Mouse (Mus musculus): Measurements from ENCODE around the gene Tnk2. TPM values are rescaled to one million over a fixed set of nuclear protein-coding genes. Genes with fewer than 3 reads are reported as not detected.

Tnk2 gene
- polyA plus RNA-seq, 1 experiment from 2014 or later, result 12.8 TPM

DNA sequence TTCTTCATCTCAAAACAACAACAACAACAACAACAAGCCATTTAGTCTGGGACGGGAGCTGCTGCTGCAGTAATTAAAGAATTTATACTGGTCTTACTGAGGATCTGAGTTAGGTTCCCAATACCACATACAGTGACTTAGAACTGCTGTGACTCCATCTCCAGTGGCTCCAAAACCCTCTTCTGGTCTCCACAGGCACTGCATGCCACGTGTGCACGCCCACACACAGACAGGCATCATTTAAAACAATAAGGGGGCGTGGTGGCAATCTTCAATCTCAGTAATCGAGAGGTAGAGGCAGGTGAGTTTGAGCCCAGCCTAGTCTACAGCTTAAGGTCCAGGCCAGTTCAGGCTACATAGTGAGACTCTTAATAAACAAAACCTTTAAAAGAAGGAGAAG is 43.5 kb downstream of the Tnk2 start:
- no peak overlapping the region for H3K4me2 ChIP-seq (replicated peaks)
- H3K36me3 ChIP-seq, result peaks cover 12% of the 10 kb centered on the region
- H3K9me3 ChIP-seq, result no peaks in the 10 kb centered on the region
- ATAC-seq (ENCODE audit: low FRiP score, low read depth), result no peak
- 72% methylated on average over 5 of the region's 5 CpGs for WGBS
- H3K27me3 ChIP-seq, result no peaks in the 10 kb centered on the region
- H3K27ac ChIP-seq, result no peak overlapping the region
- H3K4me3 ChIP-seq, result no peak overlapping the region
- no peaks in the 10 kb centered on the region for H3K4me1 ChIP-seq
- no peak overlapping the region for H3K9ac ChIP-seq

DNA sequence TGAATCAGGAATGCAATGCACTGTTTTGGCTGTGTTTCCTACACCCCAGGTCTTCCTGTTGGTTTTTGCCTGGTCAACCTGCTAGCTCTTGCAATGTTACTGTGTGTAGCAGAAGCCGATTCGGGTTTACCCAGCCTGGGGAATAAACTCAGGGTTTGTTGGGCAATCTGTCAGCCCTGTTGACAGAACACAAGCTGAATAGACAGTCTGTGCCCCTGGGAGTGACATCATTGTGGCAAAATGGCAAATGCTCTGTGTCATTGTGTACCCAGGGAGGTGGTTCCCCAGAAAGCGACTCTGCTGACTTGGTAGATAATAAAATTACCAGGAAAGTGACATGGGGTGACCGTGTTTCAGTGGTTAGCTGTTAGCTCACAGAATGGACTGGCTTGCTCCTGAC is 45.1 kb downstream of the Tnk2 start:
- 59% methylated on average over 4 of the region's 4 CpGs for WGBS
- Histone ChIP-seq H3K4me1 (no peaks in the 10 kb centered on the region), H3K4me3 (no peak overlapping the region), H3K36me3 (no peaks in the 10 kb centered on the region), H3K9ac (no peak overlapping the region), H3K27me3 (no peaks in the 10 kb centered on the region), H3K27ac (no peak overlapping the region), H3K9me3 (no peaks in the 10 kb centered on the region), H3K4me2 (replicated peaks) (no peak overlapping the region)
- ATAC-seq (ENCODE audit: low FRiP score, low read depth), result no peak

DNA sequence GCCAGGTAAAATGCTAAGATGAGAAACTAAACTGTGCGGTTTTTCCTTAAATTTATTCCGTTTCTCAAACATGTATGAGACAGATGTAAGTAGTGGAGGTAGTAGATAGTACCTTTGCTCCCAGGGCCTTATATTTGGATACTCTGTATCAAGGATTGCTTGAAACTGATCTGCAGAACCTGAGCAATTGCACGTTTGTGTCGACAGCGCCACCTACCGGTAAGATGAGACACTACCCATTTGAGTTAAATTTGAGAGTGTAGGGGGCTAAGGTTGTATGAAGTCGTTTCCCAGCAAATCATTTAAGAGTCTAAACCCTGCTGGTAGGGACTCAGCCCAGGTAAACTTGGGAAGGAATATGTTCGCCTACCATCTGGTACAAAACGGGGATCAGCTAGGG is 45.8 kb downstream of the Tnk2 start:
- H3K27me3 ChIP-seq, result no peaks in the 10 kb centered on the region
- H3K9ac ChIP-seq, result no peak overlapping the region
- no peaks in the 10 kb centered on the region for H3K4me1 ChIP-seq
- ATAC-seq (ENCODE audit: low FRiP score, low read depth), result no peak
- no peak overlapping the region for H3K27ac ChIP-seq
- 7% methylated on average over 9 of the region's 9 CpGs for WGBS
- no peaks in the 10 kb centered on the region for H3K9me3 ChIP-seq
- no peak overlapping the region for H3K4me2 ChIP-seq (replicated peaks)
- H3K4me3 ChIP-seq, result no peak overlapping the region
- no peaks in the 10 kb centered on the region for H3K36me3 ChIP-seq

DNA sequence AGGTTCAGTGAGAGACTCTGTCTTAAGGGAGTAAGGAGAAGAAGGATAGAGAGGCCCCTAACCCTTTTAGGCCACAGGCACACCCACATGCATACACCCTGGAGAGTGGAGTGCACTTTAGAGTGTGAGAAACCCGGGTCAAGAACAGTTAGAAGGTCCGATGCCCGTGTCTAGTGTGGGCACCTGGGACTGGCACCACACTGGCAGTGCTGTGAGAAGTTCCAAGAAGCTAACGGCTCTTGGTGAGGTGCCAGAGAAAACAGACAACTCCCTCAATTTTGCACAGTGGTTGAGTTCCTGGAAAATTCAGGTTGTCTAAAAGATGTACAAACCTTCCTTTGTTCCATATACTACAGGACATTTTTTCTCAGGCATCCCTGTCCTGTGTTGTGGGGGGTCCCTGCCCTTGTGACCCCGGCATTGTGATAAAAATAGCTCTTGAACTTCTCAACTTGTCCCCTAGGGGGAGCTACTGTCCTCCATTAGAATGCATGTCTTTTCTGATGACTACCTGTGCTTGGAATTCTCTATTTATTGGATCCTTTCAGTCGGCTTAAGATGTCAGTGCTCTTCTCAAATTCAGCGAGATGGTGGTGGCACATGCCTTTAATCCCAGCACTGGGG is 53.3 kb downstream of the Tnk2 start:
- Histone ChIP-seq H3K36me3 (no peaks in the 10 kb centered on the region), H3K4me2 (replicated peaks) (no peak overlapping the region), H3K27me3 (no peaks in the 10 kb centered on the region), H3K9me3 (no peaks in the 10 kb centered on the region), H3K27ac (no peak overlapping the region), H3K4me1 (no peaks in the 10 kb centered on the region), H3K9ac (no peak overlapping the region), H3K4me3 (no peak overlapping the region)
- 41% methylated on average over 7 of the region's 7 CpGs for WGBS
- no peak for ATAC-seq (ENCODE audit: low FRiP score, low read depth)

DNA sequence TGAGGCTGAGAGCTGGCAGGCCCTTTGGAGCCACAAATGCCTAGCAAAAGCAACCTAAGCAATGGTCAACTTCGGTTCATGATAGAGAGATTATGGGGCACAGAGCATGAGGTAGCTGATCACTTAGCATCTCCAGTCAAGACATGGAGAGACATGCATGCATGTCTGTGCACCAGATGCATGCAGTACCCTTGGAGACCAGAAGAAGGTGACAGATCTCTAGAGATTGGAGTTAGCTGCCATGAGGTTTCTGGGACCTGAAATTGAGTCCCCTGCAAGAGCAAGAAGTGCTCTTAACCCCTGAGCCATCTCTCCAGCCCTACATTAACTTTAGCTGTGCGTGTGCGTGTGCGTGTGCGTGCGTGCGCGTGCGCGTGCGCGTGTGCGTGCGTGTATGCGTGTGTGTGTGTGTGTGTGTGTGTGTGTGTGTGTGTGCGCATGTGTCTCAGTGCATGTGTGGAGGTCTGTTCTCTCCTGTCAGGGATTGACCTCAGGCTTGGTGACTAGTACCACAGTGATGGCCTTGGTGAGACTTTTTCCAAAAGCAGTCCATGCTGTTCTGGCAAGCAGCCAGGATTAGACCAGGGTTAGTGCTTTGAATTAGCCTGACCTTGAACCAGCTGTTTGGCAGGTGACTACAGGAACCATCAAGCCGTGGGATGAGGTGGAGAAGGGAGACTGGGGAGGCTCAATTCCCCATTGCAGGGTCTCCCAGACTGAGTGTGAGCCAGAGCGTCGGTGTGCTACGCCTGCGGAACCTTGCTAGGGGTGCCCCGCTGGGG is 54.2 kb downstream of the Tnk2 start:
- H3K27me3 ChIP-seq, result no peaks in the 10 kb centered on the region
- H3K9ac ChIP-seq, result no peak overlapping the region
- no peak overlapping the region for H3K4me2 ChIP-seq (replicated peaks)
- no peak overlapping the region for H3K27ac ChIP-seq
- H3K36me3 ChIP-seq, result no peaks in the 10 kb centered on the region
- H3K4me1 ChIP-seq, result no peaks in the 10 kb centered on the region
- no peak overlapping the region for H3K4me3 ChIP-seq
- no peak for ATAC-seq (ENCODE audit: low FRiP score, low read depth)
- WGBS, result 89% methylated on average over 22 of the region's 22 CpGs
- no peaks in the 10 kb centered on the region for H3K9me3 ChIP-seq

DNA sequence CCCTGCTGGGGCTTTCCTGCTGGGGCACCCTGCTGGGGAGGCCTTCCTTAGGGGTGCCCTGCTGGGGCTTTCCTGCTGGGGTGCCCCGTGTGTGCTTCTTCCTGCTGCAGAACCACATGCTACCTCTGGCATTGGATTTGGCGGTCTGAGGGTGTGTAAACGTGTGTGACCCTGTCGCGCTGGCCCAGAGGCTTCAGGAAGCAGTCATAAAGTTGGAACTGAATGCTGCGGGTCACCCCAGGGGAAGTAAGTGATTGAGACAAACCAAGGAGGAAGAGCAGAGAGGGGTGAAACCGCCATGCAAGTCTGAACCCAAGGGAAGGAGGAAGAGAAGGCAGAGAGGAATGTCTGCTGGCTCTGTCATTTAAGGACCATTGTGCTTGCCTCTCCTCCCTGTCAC is 54.9 kb downstream of the Tnk2 start:
- no peak overlapping the region for H3K27ac ChIP-seq
- H3K4me2 ChIP-seq (replicated peaks), result no peak overlapping the region
- no peaks in the 10 kb centered on the region for H3K36me3 ChIP-seq
- no peaks in the 10 kb centered on the region for H3K9me3 ChIP-seq
- H3K9ac ChIP-seq, result no peak overlapping the region
- H3K4me1 ChIP-seq, result no peaks in the 10 kb centered on the region
- WGBS, result 29% methylated on average over 7 of the region's 7 CpGs
- no peaks in the 10 kb centered on the region for H3K27me3 ChIP-seq
- H3K4me3 ChIP-seq, result no peak overlapping the region
- ATAC-seq (ENCODE audit: low FRiP score, low read depth), result no peak

DNA sequence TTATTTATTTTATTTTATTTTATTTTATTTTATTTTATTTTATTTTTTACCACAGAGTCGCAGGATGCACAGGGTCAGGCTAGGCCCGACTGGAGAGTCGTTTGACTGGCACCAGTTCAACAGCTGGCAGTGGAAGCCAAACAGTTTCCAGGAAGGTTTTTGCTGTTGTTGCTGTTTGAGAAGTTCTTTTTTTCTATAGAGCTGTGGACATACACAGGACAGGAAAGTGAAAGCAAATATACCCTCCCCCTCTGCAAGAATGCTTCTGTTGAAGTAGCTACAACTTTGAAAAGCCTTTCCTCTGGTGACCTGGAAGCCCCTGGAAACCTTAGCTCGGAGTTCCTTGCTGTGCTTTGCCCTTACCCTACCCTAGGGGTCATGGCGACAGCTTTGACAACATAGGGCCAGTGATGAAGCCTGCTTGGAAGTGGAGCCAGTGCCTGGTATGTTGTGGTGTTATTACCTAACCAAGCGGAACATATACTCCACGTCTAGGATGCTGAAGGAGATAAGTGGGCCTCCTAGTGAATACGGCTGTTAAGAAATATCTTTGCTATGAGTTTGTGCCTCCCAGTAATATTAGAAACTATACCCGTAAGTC is 59.7 kb downstream of the Tnk2 start:
- 78% methylated on average over 9 of the region's 9 CpGs for WGBS
- Histone ChIP-seq H3K4me1 (peaks cover 10% of the 10 kb centered on the region), H3K4me2 (replicated peaks) (no peak overlapping the region), H3K9me3 (no peaks in the 10 kb centered on the region), H3K4me3 (no peak overlapping the region), H3K27ac (no peak overlapping the region), H3K27me3 (0 out of 2 replicates have a peak, but pooled peaks cover 2% of the 10 kb centered on the region), H3K9ac (no peak overlapping the region), H3K36me3 (no peaks in the 10 kb centered on the region)
- ATAC-seq (ENCODE audit: low FRiP score, low read depth), result no peak

DNA sequence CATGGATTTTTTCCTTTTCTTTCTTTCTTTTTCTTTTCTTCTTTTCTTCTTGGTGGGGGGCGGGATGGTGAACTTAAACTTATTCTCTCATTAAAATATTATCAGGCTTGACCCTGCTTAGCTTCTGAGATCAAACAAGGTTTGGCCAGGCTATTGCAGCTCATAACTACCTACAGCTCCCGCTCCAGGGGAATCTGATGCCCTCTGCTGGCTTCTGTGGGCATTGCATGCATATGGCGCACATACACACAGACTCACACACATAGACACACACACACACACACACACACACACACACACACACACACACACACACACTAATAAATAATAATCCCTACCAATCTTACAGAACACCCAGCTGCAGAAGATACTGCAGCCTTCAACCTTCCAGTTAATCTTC is 61.9 kb downstream of the Tnk2 start:
- 88% methylated on average over 3 of the region's 3 CpGs for WGBS

DNA sequence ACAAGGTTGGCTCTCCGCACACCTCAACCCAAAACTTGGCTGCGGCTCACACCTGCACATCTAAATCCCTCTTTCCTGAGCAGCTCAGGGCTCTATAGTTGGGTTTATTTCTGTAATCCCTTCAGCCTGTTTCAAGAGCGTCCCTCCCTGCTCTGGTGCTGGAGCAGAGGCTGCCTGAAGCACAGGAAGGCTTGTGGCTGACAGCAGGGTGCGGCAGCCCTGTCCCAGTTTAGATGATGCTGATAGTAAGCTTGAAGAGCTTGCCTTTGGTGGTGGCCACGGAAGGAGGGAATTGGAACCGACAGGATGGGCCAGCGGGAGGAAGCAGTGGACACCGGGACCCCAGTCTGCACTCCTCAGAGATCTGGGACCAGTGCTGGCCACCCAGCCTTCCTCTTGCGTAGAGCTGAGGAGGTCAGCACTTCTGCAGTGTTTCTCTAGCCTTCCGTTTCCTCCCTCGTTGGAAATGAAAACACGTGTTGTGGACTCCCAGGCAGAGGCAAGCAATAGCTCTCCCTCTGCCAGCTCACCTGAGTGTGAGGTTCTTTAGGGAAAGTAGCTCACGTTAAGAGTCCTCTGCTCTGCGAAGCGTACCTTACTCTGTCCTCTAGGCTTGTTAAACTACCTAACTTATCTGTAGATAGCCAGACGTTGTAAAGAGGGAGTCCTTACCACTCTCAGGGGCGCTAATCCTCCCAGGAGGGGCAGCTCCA is 63.6 kb downstream of the Tnk2 start:
- no peaks in the 10 kb centered on the region for H3K36me3 ChIP-seq
- no peak overlapping the region for H3K4me3 ChIP-seq
- H3K4me2 ChIP-seq (replicated peaks), result no peak overlapping the region
- H3K4me1 ChIP-seq, result peaks cover 18% of the 10 kb centered on the region
- ATAC-seq (ENCODE audit: low FRiP score, low read depth), result no peak
- peaks cover 14% of the 10 kb centered on the region; the same call in 1 of the 2 replicates for H3K27me3 ChIP-seq
- H3K9me3 ChIP-seq, result no peaks in the 10 kb centered on the region
- no peak overlapping the region for H3K27ac ChIP-seq
- no peak overlapping the region for H3K9ac ChIP-seq
- 56% methylated on average over 17 of the region's 17 CpGs for WGBS

More for the DNA sequence above, 61.9 kb downstream of the Tnk2 start:
- no peak overlapping the region for H3K9ac ChIP-seq
- H3K27ac ChIP-seq, result no peak overlapping the region
- H3K4me3 ChIP-seq, result no peak overlapping the region
- H3K9me3 ChIP-seq, result no peaks in the 10 kb centered on the region
- no peak for ATAC-seq (ENCODE audit: low FRiP score, low read depth)
- H3K36me3 ChIP-seq, result no peaks in the 10 kb centered on the region
- peaks cover 13% of the 10 kb centered on the region for H3K4me1 ChIP-seq
- peaks cover 9% of the 10 kb centered on the region; the same call in 1 of the 2 replicates for H3K27me3 ChIP-seq
- no peak overlapping the region for H3K4me2 ChIP-seq (replicated peaks)

DNA sequence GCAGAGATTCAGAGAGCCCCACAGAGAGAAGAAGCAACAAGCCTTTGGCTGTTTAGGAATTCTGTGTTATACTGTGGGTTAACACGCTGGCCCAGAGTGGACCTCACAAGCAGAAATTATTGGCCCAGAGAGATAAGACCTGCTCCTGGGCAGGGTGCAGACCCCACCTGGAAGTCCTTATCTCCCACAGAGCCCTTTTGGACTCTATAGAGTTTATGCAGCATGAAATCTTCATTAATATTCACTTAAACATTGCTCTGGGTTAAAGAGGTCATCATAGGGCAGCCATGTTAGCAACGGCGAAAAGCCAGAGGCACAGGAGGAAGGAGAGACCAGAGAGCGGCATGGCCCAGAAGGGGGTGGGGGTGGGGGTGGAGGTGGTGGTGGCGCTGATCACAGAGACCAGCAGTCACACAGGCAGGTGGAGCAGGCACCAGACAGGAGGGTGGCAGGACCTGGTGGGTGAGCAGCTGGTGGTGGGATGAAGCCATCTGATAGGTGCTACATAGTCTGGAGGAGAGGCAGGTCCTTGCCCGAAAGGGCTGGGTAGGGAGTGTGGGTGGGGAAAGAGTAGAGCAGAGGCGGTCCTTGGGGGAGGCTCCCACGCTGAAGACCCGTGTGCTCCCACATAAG is 64.3 kb downstream of the Tnk2 start:
- 66% methylated on average over 9 of the region's 9 CpGs for WGBS

DNA sequence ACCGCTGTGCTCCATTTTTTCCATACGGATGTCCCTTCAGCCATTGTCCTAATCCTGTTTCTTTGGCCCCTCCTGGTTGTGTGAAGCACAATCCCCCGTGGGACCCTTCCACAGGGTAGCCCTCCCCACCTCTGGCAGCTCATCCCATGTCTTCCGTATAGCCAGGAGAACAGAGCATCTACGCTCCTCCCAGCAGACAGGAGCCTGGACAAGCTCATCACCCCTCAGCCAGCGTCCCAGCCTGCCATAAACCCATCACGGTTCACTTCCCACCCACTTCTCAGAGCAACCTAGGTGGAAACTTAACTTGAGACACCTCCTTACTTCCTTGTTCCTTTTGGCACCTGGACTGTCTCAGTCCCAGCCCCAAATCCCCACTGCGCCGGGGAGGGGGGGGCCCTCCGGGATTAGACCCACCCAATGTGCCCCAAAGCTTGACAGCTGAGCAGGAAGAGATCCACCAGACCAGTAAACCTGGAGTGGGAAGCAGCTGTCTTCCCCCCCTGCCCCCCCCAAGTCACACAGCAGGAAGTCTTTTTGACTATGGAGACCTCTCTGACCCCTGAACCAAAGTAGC is 64.9 kb downstream of the Tnk2 start:
- Histone ChIP-seq H3K4me3 (no peak overlapping the region), H3K4me1 (peaks cover 18% of the 10 kb centered on the region), H3K27me3 (peaks cover 20% of the 10 kb centered on the region), H3K36me3 (no peaks in the 10 kb centered on the region), H3K9me3 (no peaks in the 10 kb centered on the region), H3K9ac (no peak overlapping the region), H3K27ac (no peak overlapping the region), H3K4me2 (replicated peaks) (no peak overlapping the region)
- WGBS, result 46% methylated on average over 10 of the region's 10 CpGs
- no peak for ATAC-seq (ENCODE audit: low FRiP score, low read depth)

More for the DNA sequence above, 64.3 kb downstream of the Tnk2 start:
- no peaks in the 10 kb centered on the region for H3K9me3 ChIP-seq
- H3K4me2 ChIP-seq (replicated peaks), result no peak overlapping the region
- H3K9ac ChIP-seq, result no peak overlapping the region
- H3K36me3 ChIP-seq, result no peaks in the 10 kb centered on the region
- no peak overlapping the region for H3K4me3 ChIP-seq
- ATAC-seq (ENCODE audit: low FRiP score, low read depth), result no peak
- peaks cover 18% of the 10 kb centered on the region for H3K4me1 ChIP-seq
- no peak overlapping the region for H3K27ac ChIP-seq
- peaks cover 14% of the 10 kb centered on the region; the same call in 1 of the 2 replicates for H3K27me3 ChIP-seq

Data from limb, embryonic 13.5 days (tissue).